Mouse (Mus musculus) brain, embryonic 18.5 days (tissue): Measurements from ENCODE around the gene Ssr3.
A peak's percentile ranks its signal among the peaks of the same experiment; 100 is the strongest.
"Not testable (repeated sequence)": the region's sequence is repeated elsewhere in the genome, so short reads cannot be mapped to it uniquely, and the experiment has no call there.

Experiments
- DNase-seq: peaks from one replicate; pipeline ENCODE4 v3.0.0-alpha.2; 2012; ENCODE audit warnings: low read depth, low spot score

Gene Ssr3

GRCm38 (mm10) chr3:65392421-65392817 lies at the start of gene Ssr3:
Gene Ssr3 (minus strand): TSS chr3:65392623.
- DNase-seq: peak; percentile 94

DNA sequence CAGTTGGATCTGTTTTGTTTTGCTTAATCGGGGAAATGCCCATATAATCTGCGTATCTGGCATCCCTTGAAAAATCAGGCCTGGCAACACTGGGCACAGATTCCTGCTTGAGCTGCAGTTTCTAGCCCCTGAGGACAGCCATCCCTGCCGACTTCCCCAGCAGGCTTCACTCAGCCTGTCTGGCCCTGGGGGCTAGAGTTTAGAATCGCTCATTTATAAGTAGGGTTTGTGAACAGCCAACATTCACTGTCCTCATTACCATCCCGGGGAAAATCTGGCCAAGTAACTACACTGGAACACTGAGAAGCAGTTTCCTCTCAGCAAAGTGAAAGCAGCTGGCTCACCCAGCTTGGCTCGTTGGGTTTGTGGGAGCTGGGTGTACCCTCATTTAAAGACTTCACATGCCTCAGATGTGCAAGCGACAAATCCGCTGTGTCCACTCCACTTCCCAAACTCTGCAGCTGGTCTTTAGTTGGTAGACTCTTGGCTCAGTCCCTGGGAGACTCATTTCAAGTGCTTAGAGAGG lies 49.2 kb upstream of the Ssr3 start:
- peak; percentile 59 for DNase-seq

GRCm38 (mm10) chr3:65438511-65439228 lies 46.2 kb upstream of the Ssr3 start:
- DNase-seq: no peak

GRCm38 (mm10) chr3:65435812-65436211 lies 43.4 kb upstream of the Ssr3 start:
- DNase-seq: no peak

DNA sequence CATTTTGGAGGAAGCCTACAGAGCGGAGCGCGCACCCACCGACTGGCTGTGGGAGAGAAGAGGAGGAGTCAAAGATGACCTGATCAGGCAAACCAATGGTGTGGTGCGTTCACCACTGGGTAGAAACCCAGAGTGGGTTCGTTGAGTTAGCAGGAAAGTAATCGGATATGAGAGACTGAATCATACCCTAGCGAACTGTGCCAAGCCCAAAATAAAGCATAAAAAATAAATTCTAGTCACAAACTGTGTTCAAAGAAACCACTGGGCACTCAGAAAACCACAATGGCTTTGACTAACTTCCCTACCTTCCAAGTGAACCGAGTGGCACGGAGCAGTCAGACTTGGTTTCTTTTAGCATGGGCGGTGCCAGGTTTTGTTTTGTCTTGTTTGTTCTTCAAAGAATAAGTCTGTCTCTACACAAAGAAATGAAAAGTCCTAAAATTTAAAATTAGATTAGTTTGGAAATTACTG lies 42.7 kb upstream of the Ssr3 start:
- DNase-seq: no peak

DNA sequence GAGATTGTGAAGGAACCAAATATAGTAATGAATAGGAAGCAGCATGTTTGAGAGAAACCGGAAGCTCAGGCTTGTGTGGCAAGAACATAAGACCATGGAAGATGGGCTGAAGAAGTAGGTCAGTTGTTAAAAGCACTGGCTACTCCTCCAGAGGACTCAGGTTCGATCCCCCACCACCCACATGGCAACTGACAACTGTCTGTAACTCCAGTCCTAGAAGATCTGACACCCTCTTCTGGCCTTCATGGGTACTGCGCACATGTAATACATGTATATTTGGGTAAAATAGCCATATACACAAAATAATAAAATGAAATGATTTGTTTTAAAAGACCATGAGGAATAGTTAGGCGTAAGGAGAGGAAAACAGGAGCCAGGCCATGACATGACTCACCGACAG lies 39.8 kb upstream of the Ssr3 start:
- DNase-seq: no peak

DNA sequence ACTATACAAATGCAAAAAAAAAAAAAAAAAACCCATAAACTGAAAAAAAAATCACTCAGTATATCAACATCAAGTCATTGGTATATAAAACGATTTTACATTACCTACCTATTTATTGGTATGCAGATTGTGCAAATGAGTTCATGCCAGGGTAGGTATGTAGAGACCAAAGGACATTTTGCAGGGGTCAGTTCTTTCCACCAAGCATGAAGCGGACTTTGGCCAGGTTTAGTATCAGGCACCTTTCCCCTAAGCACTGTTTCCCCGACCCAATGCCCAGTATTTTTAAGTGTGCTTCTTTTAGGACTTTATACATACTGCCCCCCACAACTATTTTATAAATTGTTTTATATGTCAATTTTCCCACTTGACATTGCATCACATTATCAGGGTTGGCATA lies 27.3 kb upstream of the Ssr3 start:
- no peak for DNase-seq

DNA sequence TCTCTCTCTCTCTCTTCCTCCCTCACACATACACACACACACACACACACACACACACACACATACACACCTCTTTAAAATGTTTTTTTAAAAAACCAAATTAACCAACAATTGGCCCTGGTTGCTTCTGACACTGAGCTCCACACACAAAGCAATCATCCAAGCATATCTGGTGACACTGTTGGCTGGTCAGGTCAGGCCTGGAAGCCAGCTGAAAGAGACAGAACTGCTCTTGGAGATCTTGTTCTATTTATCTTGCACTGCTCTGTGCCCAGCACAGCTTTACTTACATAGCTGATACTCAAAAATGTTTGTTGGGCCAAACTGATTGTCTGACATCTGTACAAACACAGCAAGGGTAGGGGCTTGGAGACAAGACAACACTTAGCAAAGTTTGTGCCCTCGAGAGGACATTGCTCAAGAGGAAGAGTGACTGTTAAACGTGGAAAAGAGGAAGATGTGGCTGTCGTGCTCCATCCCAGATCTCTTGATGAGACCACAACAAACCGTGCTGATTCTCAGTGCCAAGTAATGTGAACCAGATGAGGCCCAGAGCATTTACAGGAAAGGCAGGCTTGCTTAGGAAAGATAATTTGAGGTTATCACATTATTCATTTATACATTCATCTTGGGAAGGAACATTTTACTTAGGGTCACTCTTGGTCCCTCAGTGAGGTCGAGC lies 25.6 kb upstream of the Ssr3 start:
- no peak for DNase-seq

GRCm38 (mm10) chr3:65416571-65416970 lies 24.1 kb upstream of the Ssr3 start:
- no peak for DNase-seq

DNA sequence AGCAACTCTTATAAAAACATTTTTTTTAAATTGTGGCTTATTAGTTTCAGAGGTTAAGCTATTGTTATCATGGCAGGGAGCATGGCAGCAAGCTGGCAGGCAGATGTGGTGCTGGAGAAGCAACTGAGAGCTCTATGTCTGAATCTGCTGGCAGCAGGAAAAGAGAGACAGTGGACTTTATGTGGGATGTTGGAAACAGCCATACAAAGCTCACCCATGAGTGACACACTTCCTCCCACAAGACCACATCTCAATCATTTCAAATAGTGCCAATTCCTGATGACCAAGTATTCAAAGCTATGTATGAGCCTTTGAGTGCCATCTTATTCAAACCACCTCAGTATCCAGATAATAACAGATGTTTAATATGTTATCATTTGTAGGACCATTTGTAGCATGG lies 15.5 kb upstream of the Ssr3 start:
- DNase-seq: no peak

DNA sequence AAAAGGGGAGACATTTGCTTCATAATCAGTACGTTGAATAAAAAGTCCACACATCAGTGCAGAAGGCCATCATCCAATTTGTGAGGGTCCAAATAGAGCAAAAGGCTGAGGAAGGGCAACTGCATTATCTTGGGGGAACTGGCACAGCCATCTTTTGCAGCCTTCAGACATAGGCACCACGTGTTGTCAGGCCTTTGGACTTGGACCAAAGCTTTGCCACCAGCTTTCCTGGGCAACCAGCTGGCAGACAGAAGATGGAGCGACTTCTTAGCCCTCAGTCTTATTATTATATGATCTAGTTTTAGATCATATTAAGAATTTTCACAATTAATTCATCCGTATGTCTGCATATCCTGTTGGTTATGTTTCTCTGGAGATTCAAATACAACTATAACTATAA lies 13.4 kb upstream of the Ssr3 start:
- DNase-seq: no peak

DNA sequence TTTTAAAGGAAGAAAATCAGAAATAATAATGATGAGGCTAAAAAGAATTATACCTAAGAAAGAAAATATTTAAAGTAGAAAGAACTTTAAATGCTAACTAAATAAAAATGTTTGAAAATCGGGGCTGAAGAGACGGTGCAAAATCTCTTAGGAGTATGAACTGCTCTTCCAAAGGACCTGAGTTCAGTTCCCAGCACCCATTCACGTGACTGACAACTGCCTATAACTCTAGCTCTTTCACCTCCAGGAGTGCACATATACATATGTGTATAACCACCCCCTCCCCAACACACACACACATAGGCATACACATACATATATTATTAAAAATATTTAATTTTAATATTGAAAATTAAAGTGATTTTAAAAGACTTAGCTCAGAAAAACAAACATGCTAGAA lies 5.1 kb upstream of the Ssr3 start:
- no peak for DNase-seq

DNA sequence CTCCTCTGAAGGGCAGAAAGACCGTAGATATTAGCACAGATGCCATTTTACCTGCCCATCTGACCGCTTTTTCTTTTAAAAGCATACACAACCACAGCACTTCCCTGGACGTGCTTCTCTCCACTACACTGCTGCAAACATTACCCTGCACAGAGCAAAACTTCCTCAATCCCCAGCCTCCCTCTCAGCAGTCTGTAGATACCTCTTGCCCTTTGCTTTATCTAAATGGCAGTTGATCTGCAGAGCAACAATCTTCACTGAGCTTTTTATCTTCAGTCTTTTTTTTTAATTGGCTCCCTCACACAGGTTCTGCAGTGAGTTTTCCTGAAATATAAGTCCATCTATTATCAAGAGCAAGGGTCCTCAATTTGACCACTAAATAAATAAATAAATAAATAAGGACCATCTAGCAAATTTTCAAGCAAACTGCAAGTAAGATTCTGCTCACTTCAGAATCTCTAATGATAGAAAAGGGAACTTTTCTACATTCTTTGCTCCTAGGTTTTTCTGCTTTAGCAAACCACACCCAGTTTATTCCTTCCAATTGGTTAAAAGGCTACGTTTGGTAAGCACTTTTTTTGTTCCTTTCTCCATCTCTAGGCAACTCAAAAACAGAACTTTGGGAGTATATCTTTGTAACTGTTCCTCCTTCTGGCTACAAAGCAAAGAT lies 4.5 kb upstream of the Ssr3 start:
- no peak for DNase-seq

- DNase-seq: not testable (repeated sequence)
Observed at GRCm38 (mm10) chr3:65395111-65395510, 2.7 kb upstream of the Ssr3 start.

GRCm38 (mm10) chr3:65391784-65392420 lies 521 bp downstream of the Ssr3 start:
- no peak for DNase-seq

DNA sequence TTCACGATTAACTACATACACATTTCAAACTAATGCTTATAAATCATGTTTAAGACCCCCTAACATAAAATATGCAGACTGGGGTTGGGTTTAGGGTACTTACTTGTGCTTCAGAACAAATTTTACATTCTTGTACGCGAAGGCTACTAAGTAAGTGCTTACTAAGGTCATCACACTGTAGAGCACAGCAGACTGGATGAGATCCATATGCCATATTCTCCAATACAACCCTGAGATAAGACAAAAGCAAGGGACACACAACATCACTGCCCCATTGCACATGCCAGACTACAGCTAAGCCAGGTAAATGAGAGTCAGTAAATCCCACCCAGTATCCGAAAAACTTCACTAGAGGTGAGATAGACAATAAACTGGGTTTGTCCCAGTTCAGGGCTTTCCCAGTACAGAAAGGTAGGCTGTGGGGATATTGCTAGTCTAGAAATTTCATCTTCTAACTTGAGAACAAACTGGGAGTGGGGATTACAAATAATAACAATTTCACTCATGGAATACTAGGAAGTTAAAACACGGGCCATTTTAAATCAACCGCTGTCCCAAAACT lies 1.1 kb downstream of the Ssr3 start:
- DNase-seq: no peak

DNA sequence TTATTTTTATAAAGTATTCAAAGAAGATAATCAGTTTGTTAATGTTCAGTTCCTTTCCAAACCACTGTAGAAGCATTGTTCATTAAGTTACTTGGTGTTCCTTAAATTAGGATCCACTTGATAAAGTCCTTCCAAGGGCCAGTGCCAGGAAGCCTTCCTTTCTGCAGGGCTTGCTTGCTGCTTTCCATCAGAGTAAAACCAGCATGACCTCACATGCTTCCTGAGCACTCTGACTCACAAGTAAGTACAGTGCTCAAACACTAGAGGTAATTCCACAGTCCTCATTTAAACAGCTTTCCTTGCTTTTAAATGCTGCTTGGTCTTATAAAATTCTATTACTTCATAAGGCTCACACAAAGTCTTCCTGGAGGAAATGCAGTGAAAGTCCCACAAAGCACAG lies 6.7 kb downstream of the Ssr3 start:
- DNase-seq: no peak

GRCm38 (mm10) chr3:65384431-65384830 lies 8.0 kb downstream of the Ssr3 start:
- no peak for DNase-seq

GRCm38 (mm10) chr3:65381094-65381493 lies 11.3 kb downstream of the Ssr3 start:
- no peak for DNase-seq

DNA sequence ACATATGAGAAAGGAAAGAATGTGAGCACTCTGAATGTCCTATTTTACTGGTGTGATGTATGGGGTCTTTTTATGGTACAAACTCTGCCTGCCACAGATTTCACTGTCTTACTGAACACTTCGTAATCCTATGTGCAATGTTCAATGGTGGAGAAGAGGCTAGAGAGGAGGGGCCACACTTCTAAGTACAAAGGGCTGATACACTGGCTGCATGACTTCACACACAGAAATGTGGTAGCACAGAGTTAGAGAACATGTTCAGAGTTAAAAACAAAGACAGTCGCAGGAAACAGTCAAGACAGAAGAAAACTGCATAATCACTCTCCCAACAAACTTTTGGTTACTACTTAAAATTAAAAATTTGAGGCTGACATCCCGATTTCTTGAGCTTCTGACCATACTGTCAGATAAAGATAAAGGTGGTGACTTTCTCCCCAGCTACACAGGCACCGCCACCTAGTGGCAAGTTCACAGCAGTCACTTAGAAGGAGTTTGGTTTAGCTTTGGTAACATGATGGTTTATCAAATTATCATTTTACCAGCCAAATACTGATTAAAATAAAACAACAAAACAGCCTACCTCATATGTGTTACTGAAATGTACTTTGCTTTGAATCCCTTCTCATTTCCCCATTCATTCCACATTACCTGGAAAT lies 12.4 kb downstream of the Ssr3 start:
- no peak for DNase-seq

- DNase-seq: no peak
Observed at GRCm38 (mm10) chr3:65378724-65379123, 13.7 kb downstream of the Ssr3 start.
